Mouse (Mus musculus): ENCODE data around the gene Dnajb14.
"Not testable (repeated sequence)": the region's sequence is repeated elsewhere in the genome, so short reads cannot be mapped to it uniquely, and the experiment has no call there.

Dnajb14 gene

GRCm38 (mm10) chr3:137917694-137918171 lies 50.3 kb downstream of the Dnajb14 start:
- no peak for DNase-seq (ENCODE audit: low spot score in 2 of 2)

- peak; percentile 78 to 83 for DNase-seq (ENCODE audit: low spot score in 2 of 2)
These were observed 50.9 kb downstream of the Dnajb14 start, which contains the start of gene Lamtor3 for GRCm38 (mm10) chr3:137918172-137918931. Gene Lamtor3 (plus strand): TSS chr3:137918506.

GRCm38 (mm10) chr3:137918932-137919311 lies 51.4 kb downstream of the Dnajb14 start:
- DNase-seq (ENCODE audit: low spot score in 2 of 2), result no peak

- no peak for DNase-seq (ENCODE audit: low spot score in 2 of 2)
These were observed 51.9 kb downstream of the Dnajb14 start for GRCm38 (mm10) chr3:137919398-137919797.

- no peak for DNase-seq (ENCODE audit: low spot score in 2 of 2)
These were observed 53.1 kb downstream of the Dnajb14 start for GRCm38 (mm10) chr3:137920594-137920993.

- no peak for DNase-seq (ENCODE audit: low spot score in 2 of 2)
These were observed 59.5 kb downstream of the Dnajb14 start for GRCm38 (mm10) chr3:137927010-137927409.

- no peak for DNase-seq (ENCODE audit: low spot score in 2 of 2)
These were observed 62.5 kb downstream of the Dnajb14 start for GRCm38 (mm10) chr3:137929940-137930339.

- DNase-seq (ENCODE audit: low spot score in 2 of 2), result no peak
These were observed 65.3 kb downstream of the Dnajb14 start for GRCm38 (mm10) chr3:137932748-137933147.

- no peak for DNase-seq (ENCODE audit: low spot score in 2 of 2)
These were observed 66.5 kb downstream of the Dnajb14 start for GRCm38 (mm10) chr3:137933986-137934385.

GRCm38 (mm10) chr3:137935570-137936525 lies 68.4 kb downstream of the Dnajb14 start:
- DNase-seq (ENCODE audit: low spot score in 2 of 2), result no peak

GRCm38 (mm10) chr3:137936541-137936940 lies 69.1 kb downstream of the Dnajb14 start:
- DNase-seq (ENCODE audit: low spot score in 2 of 2), result no peak

- DNase-seq (ENCODE audit: low spot score in 2 of 2), result no peak
These were observed 71.1 kb downstream of the Dnajb14 start for GRCm38 (mm10) chr3:137938608-137939007.

- no peak for DNase-seq (ENCODE audit: low spot score in 2 of 2)
These were observed 73.3 kb downstream of the Dnajb14 start for GRCm38 (mm10) chr3:137940757-137941156.

- no peak for DNase-seq (ENCODE audit: low spot score in 2 of 2)
These were observed 74.1 kb downstream of the Dnajb14 start for GRCm38 (mm10) chr3:137941555-137941954.

- no peak for DNase-seq (ENCODE audit: low spot score in 2 of 2)
These were observed 74.7 kb downstream of the Dnajb14 start for GRCm38 (mm10) chr3:137942098-137942622.

GRCm38 (mm10) chr3:137943737-137944154 lies 76.3 kb downstream of the Dnajb14 start:
- DNase-seq (ENCODE audit: low spot score in 2 of 2), result no peak

- no peak for DNase-seq (ENCODE audit: low spot score in 2 of 2)
These were observed 79.4 kb downstream of the Dnajb14 start for GRCm38 (mm10) chr3:137946827-137947226.

GRCm38 (mm10) chr3:137947525-137947924 lies 80.0 kb downstream of the Dnajb14 start:
- no peak for DNase-seq (ENCODE audit: low spot score in 2 of 2)

GRCm38 (mm10) chr3:137950191-137950885 lies 82.9 kb downstream of the Dnajb14 start:
- DNase-seq (ENCODE audit: low spot score in 2 of 2), result no peak

GRCm38 (mm10) chr3:137951302-137951701 lies 83.8 kb downstream of the Dnajb14 start:
- DNase-seq (ENCODE audit: low spot score in 2 of 2), result not testable (repeated sequence)

GRCm38 (mm10) chr3:137951819-137952218 lies 84.3 kb downstream of the Dnajb14 start:
- DNase-seq (ENCODE audit: low spot score in 2 of 2), result no peak
